Mouse (Mus musculus) bone marrow, adult 2 months (tissue): Measurements from ENCODE around the gene Mthfd2. TPM values are rescaled to one million over a fixed set of nuclear protein-coding genes. Genes with fewer than 3 reads are reported as not detected.

Experiments used
- H3K27ac ChIP-seq: fragments of 200-500 bp; 2 replicates; pipeline ENCODE4 v1.5.1; 2012; ENCODE audit warnings: low read depth, mild to moderate bottlenecking, control low read depth, inconsistent platforms, low read length; ENCODE audit not compliant: control insufficient read depth, poor library complexity, insufficient read depth
- H3K4me1 ChIP-seq: fragments of 200-500 bp; 2 replicates; pipeline ENCODE4 v1.6.1; 2011; ENCODE audit warnings: low read length; ENCODE audit not compliant: control insufficient read depth, insufficient read depth
- H3K4me3 ChIP-seq: fragments of 200-500 bp; replicated peaks from 2 replicates; pipeline ENCODE3; 2011; ENCODE audit warnings: mild to moderate bottlenecking, low read depth, low read length, control low read depth; ENCODE audit not compliant: control insufficient read depth
- CTCF ChIP-seq: fragments of 200-500 bp; IDR thresholded peaks from 2 replicates; pipeline ENCODE4 v1.5.1; 2011; ENCODE audit warnings: low read length, control low read depth; ENCODE audit not compliant: control insufficient read depth, insufficient read depth
- POLR2A ChIP-seq: fragments of 200-500 bp; IDR thresholded peaks from 2 replicates; pipeline ENCODE4 v1.6.1; 2011; ENCODE audit warnings: low read depth, mild to moderate bottlenecking, control low read depth, low read length, borderline replicate concordance; ENCODE audit not compliant: control insufficient read depth
- WGBS: fragments of 180-500 bp; shearing (Covaris S2); methylation state at CpG from one replicate; pipeline ENCODE4 v1.1.7; 2018; 5-methylcytosine and 5-hydroxymethylcytosine counted together
- polyA plus RNA-seq: library from polyadenylated mRNA; stranded (reverse); fragments of >200 nt; gene quantifications from 2 replicates; pipeline ENCODE4 v1.2.4, GENCODE M21; 2011; ENCODE audit warnings: low replicate concordance; ENCODE audit not compliant: missing spikeins, insufficient read depth, insufficient read length

Gene Mthfd2
- polyA plus RNA-seq, 1 experiment: 30.0 TPM

DNA sequence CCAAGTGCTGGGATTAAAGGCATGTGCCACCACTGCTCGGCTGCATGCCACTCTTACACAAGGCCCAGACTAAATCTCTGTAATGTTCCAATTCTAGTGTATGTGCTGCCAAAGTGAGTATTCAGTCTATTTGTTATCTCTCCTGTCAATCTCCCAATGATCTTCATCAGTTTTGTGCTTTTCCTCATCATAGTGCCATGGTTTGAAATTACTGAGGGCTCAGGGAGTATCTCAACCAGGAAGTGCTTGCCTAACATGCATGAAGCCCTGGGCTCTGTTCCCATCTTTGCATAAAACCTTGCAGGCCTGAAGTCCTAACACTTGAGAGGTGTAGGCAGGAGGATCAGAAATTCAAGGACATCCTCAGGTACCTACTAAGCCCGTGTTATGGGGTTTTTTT lies 2.9 kb downstream of the Mthfd2 start:
- TF ChIP-seq POLR2A: no peak
- TF ChIP-seq CTCF: no peak
- peaks cover 3% of the 10 kb centered on the region; the same call in 1 of the 2 replicates for H3K4me1 ChIP-seq
- H3K4me3 ChIP-seq: no peak overlapping the region
- WGBS: 48% methylated on average over 2 of the region's 2 CpGs
- no peak overlapping the region; the same call in 1 of the 2 replicates for H3K27ac ChIP-seq

DNA sequence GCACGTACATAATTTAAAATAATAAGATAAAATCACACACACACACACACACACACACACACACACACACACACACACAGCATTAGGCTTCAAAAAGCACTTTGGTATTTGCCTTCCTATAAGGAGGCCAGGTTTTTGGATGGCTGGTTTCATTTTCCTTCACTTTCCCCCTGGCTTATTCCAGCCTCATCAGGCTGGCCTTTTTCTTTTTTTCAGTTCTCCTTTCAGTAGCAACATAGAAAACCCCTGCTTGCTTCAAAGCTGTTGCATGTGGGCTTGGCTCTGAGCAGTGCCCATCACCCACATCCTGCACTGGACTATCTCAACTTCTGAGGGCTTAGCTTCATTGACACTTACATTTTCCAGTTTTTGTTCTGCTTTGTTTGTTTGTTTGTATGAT lies 3.8 kb downstream of the Mthfd2 start:
- WGBS: 31% methylated on average over 1 of the region's 1 CpGs
- Histone ChIP-seq H3K4me1 (peaks cover 3% of the 10 kb centered on the region; the same call in 1 of the 2 replicates), H3K27ac (no peak overlapping the region), H3K4me3 (no peak overlapping the region)
- TF ChIP-seq CTCF (no peak), POLR2A (no peak)

DNA sequence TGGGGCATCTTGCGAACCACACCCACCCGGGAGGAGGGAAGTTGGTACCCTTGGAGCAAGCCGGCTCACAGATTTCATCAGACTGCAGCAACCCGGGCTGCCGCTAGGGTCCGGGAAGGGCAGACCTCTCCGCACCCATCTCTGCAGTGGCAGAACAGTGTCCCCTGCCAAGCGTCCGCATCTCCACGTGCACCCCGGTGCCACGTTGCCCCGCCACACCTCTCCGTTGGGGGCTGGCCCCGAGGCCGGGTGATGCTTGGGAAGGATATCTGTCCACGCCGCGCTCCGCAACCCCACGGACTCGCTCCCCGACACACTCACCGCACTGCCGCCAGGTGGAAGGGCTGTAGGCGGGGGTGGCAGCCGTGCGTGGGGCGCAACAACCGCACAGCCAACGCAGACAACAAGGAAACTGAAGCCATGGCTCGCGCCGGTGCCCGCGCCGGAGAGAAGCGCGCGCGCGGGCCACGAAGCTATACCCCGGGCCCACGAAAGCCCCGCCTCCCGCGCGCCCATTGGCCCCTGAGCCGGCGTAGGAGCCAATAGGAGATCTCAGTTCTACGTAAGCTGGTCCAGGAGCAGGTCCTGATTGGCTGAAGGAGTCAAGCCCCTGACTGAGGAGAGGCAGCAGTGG lies 8.5 kb downstream of the Mthfd2 start:
- H3K4me3 ChIP-seq: peak overlapping the region; percentile 98
- H3K27ac ChIP-seq: peak overlapping the region; percentile 70
- TF ChIP-seq POLR2A: no peak; the same call in 1 of the 2 replicates
- peak; percentile 72 for TF ChIP-seq CTCF
- 0% methylated on average over 52 of the region's 52 CpGs for WGBS
- peaks cover 2% of the 10 kb centered on the region; the same call in 1 of the 2 replicates for H3K4me1 ChIP-seq

DNA sequence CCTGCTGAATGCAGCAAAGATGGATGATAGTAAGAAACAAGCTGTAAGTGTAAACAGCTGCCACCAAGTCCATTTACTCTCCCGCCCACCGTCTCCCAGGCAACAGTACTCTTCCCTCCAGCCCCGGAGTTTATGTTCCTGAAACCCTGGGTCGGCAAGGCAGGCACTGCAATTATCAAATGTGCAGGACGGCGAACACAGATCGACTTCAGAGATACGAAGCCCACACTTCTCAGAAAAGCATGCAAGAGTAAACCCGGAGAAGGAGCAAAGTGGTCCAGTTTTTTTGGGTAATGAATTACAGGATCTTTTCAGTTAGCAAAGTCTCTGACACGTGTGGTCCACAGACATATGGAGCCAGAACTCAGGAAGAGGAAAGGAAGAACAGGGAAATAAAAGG lies 9.7 kb downstream of the Mthfd2 start:
- Histone ChIP-seq H3K27ac (no peak overlapping the region), H3K4me3 (peak overlapping the region; percentile 26), H3K4me1 (peaks cover 2% of the 10 kb centered on the region; the same call in 1 of the 2 replicates)
- WGBS: 16% methylated on average over 10 of the region's 10 CpGs
- TF ChIP-seq CTCF (no peak), POLR2A (no peak)

DNA sequence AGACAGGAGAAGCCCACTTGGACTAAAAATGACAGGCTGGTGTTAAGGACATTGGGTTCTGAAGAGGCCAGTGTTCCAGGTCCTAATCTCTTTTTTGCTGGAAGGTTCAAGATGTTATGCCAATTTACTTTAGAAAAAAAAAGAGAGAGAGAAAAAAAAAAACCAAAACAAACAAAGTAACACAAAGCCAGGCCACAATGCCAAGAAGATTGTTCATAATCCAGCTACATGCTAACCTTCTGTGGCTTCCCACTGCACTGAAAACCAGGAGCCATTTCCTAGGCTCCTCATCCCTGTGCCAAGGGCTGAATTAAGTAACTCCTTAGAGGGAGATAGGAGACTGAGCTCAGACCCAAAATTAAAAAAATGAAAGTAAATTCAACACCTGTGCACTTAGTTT lies 10.4 kb downstream of the Mthfd2 start:
- Histone ChIP-seq H3K27ac (no peak overlapping the region), H3K4me3 (no peak overlapping the region), H3K4me1 (peaks cover 2% of the 10 kb centered on the region; the same call in 1 of the 2 replicates)
- no peak for TF ChIP-seq POLR2A
- no peak for TF ChIP-seq CTCF

DNA sequence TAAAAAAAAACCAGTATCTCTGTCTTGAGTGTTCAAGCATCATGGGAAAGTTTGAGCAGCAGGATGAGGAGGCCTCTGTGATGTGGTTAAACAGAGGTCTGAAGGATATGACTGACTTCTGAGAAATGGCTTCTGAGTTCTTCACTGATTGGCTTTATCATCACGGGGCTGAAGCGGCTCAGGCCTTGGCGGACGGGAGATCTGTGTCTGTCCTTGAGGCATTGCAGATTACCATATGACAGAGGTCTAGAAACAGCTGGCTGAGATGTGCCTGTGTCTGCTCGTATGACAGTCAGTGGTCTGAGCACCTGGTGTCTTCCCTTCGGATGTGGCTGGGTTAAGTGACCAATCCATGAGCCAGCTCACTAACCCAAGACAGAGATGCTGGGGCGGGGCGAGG lies 13.2 kb downstream of the Mthfd2 start:
- TF ChIP-seq POLR2A: no peak
- no peak for TF ChIP-seq CTCF
- H3K4me3 ChIP-seq: no peak overlapping the region
- peaks cover 2% of the 10 kb centered on the region; the same call in 1 of the 2 replicates for H3K4me1 ChIP-seq
- H3K27ac ChIP-seq: no peak overlapping the region
- WGBS: 84% methylated on average over 8 of the region's 8 CpGs

DNA sequence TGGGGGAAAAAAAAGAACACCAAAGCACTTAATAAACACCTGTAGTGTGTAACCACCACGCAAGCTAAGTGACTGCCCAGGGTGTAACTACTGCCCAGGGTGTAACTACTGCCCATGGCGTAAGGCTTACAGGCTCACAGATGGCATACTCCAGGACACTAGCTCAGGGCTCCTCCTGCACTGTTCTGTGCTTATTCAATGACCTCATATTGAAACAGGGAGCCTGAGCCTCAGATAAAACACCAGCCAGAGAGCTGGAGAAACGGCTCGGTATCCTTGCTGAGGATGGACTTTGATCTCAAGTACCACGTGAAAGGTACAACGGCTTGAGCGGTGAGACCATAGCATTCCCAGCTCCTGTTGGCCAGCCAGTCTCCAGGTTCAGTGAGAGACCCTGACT lies 13.7 kb downstream of the Mthfd2 start:
- TF ChIP-seq POLR2A (no peak), CTCF (no peak)
- Histone ChIP-seq H3K27ac (no peak overlapping the region), H3K4me3 (no peak overlapping the region), H3K4me1 (peaks cover 2% of the 10 kb centered on the region; the same call in 1 of the 2 replicates)
- WGBS: 97% methylated on average over 7 of the region's 7 CpGs

DNA sequence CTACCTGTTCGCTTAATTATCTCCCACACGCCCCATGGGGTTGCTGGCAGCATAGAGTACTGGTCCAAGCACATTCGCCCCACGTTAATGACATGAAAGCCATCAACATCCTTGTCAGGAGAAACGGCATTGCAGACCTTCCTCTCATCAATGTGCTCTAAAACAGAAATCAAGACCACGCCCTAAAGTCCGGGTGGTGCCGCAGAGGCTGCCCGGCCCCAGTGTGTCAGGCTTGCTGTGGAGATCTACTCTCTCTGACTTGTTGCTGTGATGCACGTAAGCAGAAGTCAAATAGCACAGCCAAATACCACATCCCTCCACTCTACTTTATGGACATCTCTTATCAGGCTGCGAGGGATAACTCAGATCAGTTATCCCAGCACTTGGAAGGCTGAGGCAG lies 14.5 kb downstream of the Mthfd2 start:
- 88% methylated on average over 11 of the region's 11 CpGs for WGBS
- H3K27ac ChIP-seq: no peak overlapping the region
- peaks cover 2% of the 10 kb centered on the region; the same call in 1 of the 2 replicates for H3K4me1 ChIP-seq
- TF ChIP-seq CTCF: no peak
- TF ChIP-seq POLR2A: no peak
- H3K4me3 ChIP-seq: no peak overlapping the region
